Mouse (Mus musculus) adrenal gland, postnatal 14 days (tissue): ENCODE results near the gene Wwc1. TPM values are rescaled to one million over a fixed set of nuclear protein-coding genes. Genes with fewer than 3 reads are reported as not detected.

Experiments used
- DNase-seq: peaks from one replicate; pipeline ENCODE4 v3.0.0; 2021; ENCODE audit warnings: mixed read lengths
- total RNA-seq: library from RNA; stranded (reverse); gene quantifications from 2 replicates; pipeline ENCODE4 v1.2.3, GENCODE M21; 2021

Wwc1 gene
- total RNA-seq, 1 experiment from 2014 or later, result 52.9 TPM

DNA sequence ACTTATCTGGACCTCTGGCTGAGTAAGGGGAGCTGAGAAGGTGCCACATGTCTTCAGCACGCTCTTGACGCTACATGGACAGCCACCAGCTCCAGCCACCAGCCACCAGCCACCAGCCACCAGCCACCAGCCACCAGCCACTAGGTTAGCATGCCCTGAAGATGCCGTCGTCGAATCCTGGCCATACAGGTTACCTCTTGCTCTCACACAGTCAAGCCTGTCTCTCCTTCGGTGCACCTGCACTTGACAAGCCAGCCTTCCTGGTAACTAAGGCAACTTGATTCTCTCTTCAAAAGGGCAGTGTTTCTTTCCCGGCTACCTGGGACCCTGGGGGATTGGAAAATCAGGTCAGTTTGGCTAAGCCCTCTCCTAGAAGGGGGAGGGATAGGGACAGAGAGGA lies 7.2 kb downstream of the Wwc1 start:
- no peak for DNase-seq

DNA sequence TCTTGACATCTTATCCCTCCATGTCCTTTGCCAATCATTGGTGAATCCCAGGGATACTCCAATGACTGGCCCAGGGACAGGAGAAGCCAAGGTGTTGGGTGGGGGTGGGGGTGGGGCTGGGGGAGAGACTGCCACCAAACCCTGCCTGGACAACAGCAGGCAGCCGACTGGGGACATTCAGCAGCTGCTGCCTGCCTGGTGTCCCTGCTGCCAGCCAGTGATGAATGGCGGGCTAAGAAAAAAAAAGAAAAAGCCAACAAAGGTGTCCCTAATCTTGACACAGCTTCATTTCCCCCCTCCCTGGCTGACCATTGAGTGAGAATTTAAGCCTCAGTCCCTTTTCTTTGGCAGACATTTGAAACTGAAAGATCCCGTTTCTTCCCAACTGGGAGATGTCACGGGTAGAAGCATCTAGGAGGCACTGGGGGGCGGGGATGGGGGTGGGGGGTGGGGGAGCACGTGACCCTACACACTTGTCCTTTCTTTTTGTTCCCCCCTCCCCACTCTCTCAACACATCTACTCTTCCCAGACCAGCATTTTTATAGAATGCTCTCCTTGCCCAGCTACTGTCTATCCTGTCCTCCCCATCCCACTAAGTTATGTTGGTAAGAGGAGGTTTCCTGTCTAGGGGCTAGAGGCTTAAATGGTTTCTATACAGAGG lies 7.9 kb downstream of the Wwc1 start:
- DNase-seq, result no peak

DNA sequence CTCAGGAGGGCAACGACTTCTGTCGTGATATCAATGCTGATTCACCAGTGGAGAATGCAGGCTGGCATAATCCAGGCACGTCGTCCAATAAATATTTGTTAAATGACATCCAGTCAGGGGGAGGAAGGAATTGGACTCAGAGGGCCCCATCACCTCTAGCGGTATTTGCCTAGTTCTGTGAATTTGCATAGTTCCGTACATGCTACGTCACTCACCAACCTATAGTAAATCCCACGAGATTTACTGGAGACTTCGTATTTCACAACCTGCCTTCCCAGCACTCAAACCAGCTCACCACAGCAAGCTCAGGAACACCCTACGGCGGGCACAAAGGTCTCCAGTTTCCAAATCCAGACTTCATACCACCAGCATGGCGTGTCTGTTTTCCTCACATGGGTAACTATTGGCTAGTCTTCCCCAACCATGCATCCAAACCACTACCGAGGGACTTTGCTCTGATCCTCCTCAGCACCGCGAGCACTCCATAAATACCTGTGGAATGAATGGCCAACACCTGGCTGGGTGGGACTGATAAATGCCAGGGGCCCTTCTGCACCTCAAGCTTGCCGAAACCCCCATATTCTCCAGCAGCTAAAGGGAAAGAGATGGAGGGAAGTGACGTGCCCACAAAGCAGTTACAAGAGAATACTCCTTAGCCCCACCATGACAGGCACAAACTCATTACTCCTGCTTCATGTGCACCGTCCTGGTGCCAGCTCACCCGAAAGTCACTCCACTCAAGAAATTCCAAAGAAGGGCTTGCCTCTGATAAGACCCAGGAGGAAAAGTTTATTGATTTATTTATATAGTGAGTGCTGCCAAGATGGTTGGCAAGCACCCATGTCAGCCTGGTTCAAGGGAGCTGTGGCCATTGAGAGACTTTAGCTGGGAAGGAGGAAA lies 9.3 kb downstream of the Wwc1 start:
- peak; percentile 36 for DNase-seq

- no peak for DNase-seq
Measured at GRCm38 (mm10) chr11:35968291-35968690, 12.0 kb downstream of the Wwc1 start.

DNA sequence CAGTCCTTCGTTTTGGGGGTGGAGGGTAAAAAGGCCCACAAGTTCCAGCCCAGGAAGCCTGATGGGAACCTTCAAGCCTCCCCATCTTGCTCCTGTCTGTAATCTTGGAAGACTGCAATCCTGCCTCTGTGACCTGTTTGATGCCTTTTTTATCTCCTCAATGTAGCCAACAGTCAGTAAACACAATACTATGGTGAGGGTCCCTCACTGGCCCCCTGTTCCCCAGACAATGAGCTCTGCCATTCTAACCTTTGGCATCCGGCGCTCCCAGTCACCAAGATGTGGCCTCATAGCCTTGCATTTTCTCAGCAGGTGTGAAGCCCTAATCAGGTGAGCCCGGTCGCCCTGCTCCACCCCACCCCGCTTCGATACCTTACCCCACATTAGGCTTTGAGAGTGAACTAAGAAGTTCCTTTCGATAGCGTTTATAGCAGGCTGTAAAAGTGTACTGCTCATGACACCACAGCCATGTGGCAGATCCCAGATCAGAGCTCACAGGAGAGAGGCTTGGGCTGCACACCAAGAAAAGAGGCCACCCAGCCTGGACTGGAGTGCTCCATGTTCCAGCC lies 16.3 kb downstream of the Wwc1 start:
- DNase-seq, result no peak

GRCm38 (mm10) chr11:35963554-35963953 lies 16.8 kb downstream of the Wwc1 start:
- peak; percentile 38 for DNase-seq

DNA sequence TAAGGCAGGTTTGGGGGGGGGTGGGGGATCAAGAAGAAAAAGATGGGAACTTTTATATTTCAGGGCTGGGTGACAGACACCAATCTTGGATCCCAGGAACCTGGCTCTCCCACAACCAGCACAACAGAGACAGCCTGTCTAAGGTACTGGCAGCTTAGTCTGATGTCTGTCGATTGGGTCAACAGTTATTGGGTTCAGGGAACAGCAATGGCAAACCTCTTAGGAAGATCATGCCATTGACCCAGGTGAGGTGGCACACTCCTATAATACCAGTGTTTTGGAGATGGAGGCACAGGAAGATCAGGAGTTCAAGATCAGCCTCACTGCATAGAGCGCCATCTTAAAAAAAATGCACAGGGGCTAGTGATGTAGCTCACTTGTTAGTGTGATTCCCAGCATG lies 17.9 kb downstream of the Wwc1 start:
- DNase-seq, result no peak

GRCm38 (mm10) chr11:35959270-35959669 lies 21.1 kb downstream of the Wwc1 start:
- no peak for DNase-seq

GRCm38 (mm10) chr11:35955572-35955971 lies 24.8 kb downstream of the Wwc1 start:
- no peak for DNase-seq

DNA sequence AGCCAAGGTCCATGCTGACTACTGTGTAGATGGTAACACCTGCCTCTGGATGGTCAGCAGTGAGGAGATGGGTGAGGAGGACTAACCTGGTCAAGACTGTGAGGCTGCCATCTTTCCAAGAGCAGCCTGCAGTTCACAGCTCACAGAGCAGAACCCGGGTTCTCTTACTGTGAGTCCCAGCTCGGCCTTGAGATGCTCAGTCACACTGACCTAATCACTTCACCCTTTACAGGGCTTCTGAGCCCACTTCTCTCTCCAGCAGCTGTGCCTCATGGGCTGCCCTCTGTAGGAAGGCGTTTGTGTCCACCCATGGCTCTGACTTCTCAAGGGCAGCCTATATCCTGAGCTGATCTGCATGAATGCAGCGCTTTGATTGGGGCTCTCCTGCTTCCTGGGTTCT lies 27.1 kb downstream of the Wwc1 start:
- no peak for DNase-seq

DNA sequence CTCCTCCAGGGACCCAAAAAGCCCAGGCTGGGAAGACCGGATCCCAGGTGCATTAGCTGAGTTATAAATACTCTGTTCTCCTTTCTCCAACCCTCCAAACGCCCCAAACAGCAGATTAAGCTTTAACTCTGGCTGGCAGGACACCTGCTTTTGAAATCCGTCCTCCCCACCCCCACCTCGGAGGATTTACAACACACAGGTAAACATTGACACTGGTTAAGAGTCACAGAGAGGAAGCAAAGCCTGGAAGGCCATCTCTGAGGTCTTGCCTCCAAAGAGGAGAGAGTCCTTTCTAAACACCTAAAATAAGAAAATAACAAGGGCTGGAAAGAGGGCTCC lies 28.6 kb downstream of the Wwc1 start:
- DNase-seq, result no peak

- no peak for DNase-seq
Measured at GRCm38 (mm10) chr11:35951058-35951726, 29.1 kb downstream of the Wwc1 start.

DNA sequence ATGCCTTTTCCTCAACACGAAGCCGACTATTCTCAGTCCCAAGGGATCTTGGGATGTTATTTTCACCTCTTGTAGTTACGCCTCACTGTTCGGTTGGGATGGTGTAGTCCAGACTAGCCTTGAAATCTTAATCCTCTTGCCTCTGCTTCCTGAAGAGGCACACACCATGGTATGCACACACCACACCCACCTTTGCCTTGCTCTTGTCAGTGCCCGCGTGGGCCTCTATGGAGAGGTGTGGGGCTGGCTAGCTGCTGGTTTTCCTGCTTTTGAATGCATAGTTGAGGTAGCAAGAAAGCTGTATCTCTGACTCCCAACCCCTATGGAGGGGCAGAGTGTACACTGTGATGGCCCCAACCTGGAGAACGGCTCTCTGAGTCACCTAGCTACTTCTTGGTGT lies 29.9 kb downstream of the Wwc1 start:
- DNase-seq, result no peak

DNA sequence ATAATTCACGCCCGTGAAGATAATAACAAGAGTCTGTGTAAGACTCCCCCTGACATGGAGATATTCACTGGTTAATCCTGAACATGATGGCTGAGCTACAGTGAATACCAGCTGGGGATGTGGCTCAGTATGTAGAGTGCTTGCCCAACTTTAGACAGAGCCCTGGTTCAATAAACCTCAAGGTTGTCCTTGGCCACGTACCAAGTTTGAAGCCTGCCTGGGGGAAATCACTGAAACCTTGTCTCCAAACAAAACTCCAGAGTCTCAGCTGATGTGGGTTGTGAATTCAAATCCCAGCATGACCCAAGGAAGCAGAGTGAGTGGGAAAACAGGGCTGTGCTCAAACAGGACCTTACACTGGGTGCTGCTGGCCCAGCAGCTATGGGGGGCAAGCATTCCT lies 30.3 kb downstream of the Wwc1 start:
- DNase-seq, result peak; percentile 65

- DNase-seq, result no peak
Measured at GRCm38 (mm10) chr11:35948457-35948881, 31.9 kb downstream of the Wwc1 start.

- DNase-seq, result no peak
Measured at GRCm38 (mm10) chr11:35947944-35948343, 32.4 kb downstream of the Wwc1 start.

DNA sequence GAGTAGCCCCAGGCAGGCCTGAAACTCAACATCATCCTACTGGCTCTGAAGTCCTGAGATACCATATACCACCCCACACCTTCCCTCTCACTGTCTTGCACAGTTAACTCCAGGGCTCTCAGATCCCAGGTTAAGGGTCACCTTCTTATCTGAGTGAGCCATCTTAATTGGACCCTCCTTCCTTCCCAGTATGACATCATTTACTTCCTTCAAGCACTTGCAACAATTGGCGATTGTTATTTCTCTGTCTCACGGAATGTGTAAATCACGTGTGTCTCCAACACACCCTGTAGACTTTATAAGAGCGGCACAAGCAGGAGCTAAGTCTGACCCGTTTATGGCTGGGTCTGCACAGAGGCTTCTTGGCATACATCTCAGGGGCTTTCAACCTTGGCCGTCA lies 35.1 kb downstream of the Wwc1 start:
- DNase-seq, result no peak

DNA sequence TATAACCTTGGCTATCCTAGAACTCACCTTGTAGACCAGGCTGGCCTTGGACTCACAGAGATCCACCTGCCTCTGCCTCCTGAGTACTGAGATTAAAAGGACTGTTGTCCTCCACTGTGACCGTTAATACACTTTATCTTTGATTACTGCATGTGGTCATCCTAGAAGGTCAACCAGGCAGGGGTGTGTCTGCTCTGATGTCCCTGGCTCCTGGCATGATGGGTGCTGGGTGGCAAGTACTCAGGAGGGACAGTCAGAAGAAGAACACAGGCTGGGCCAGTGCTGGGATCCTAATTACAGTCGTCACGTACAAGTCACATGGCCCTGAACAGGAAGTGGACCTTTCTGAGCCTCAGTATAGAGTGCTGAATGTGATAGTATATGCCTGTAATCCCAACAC lies 38.7 kb downstream of the Wwc1 start:
- DNase-seq, result no peak

DNA sequence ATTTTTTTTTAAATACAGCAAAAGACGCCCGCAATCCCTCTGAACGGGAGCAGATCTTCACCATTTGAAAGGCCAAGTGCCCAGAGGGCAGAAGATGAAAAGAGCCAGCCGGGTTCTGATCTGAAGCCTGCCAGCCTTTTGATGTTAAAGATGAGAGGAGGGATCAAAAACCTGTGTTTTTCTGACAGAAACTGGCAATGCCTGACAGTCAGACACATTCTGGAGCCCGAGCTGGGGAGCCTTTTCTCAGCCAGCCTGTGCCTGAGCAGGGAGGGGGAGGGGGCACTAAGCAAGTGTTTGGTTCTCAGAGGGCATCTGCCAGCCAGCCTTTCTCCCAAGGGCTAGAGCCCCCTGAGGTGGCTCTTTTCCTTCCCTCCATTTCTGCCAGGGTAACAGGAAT lies 39.3 kb downstream of the Wwc1 start:
- DNase-seq, result peak; percentile 46

DNA sequence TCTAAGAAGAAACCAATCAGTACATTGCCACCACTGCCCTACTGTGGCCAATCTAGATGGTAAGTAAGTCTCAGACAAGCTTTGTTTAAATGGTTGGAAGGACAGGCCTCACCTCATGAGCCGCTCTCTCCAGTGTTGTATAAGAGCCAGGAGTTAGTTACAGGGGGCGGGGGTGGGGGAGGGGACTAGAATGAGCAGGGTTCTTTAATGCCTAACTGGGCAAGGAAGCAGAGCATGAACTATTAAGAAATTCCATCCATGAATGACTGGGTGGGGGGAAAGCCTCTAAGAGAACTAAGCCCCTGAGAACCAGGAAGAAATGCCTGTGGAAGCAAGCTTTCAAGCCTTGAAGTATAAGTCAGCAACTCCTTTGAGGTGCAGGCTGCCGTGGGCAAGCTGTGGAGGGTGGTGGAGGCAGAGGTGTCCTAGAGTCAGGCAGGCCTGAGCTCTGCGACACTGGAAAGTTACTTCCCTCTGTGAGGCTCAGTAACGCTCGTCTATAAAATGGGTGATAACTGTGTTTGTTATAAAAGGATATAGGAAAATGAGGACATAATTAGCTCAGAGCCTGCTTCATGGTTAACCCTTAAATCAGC lies 41.4 kb downstream of the Wwc1 start:
- DNase-seq, result no peak

GRCm38 (mm10) chr11:35935645-35936044 lies 44.7 kb downstream of the Wwc1 start:
- no peak for DNase-seq

GRCm38 (mm10) chr11:35935133-35935532 lies 45.2 kb downstream of the Wwc1 start:
- DNase-seq, result no peak
